Mouse (Mus musculus) kidney, postnatal 4 days (tissue): Measurements from ENCODE around the gene Qsox2.

Experiments used
- DNase-seq, 2 experiments: peaks; one replicate each; pipeline ENCODE4 v3.0.0; 2021; ENCODE audit warnings: mixed read lengths in 2 of 2

Gene Qsox2

GRCm38 (mm10) chr2:26223961-26224360 is 13.4 kb downstream of the Qsox2 start:
- no peak for DNase-seq

DNA sequence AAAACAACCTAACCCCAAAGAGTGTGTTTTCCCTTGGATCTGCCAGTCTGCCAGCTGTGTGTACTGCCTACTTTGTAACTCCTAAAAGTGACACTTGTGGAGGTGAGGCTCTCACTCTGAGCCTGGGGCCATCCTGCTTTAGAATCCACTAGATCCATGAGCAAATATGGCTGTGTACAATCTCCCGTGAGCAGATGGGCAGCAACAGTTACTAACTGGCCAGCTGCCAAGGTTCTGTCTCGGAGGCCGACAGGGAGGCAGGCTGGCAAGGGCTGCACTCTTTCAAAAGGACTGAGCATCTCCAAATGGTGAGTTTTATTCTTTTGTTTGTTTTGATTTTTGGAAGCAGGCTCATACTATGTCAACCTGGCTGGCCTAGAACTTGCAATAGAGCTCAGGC is 22.8 kb downstream of the Qsox2 start:
- DNase-seq = no peak

DNA sequence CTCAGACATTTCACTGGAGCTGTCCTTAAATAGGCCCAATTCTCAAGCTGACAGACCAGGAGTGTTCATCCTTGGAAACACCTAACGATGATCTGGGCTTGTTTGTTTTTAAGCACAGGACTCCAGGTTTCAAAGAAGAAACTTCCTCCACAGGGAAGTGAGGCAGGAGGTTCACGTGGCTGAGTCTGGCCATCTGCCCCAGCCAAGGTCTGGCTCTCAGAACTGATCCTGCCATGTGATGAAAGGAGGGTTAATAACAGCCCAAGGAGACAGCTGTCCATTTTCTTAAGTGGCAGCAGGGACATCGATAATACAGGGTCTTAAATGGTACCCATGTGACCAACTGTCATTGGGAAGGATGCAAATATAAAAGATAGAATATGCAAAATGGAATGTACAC is 27.8 kb downstream of the Qsox2 start:
- DNase-seq = no peak

GRCm38 (mm10) chr2:26208126-26208789 is 29.1 kb downstream of the Qsox2 start, which contains the start of gene Lhx3:
Lhx3 (minus strand) TSS chr2:26208289.
- DNase-seq = peak; percentile 98 to 99

GRCm38 (mm10) chr2:26207559-26207958 is 29.8 kb downstream of the Qsox2 start:
- no peak for DNase-seq

- no peak for DNase-seq
These were observed 31.6 kb downstream of the Qsox2 start for GRCm38 (mm10) chr2:26205761-26206160.

GRCm38 (mm10) chr2:26205126-26205525 is 32.2 kb downstream of the Qsox2 start:
- DNase-seq = peak; percentile 84

DNA sequence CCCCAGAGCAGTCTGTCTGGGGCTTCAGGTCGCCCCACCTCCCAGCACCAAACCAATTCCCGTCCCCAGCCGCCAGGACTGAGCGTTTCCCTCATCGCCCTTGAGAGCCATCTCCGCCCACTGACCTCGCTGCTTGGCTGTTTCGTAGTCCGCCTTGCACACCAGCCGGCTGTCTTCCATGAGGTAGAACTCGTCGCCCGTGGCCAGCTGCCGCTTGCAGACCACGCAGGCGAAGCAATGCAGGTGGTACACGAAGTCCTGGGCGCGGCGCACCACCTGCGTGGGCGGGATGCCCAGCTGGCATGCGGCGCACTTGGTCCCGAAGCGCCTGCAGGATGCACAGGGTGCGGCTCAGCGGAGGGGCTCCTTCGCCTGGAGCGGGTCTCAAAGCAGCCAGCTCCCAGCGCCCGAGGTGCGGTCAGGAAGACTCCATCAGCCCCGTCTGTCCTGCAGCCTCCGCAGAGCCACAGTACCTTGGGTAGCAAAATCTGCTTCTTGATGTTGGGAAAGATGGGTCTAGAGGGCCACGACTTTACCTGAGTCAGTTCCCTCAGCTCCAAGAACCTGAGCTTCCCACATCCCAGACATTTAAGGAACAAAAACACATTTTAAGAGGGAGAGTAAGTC is 34.4 kb downstream of the Qsox2 start:
- no peak for DNase-seq

DNA sequence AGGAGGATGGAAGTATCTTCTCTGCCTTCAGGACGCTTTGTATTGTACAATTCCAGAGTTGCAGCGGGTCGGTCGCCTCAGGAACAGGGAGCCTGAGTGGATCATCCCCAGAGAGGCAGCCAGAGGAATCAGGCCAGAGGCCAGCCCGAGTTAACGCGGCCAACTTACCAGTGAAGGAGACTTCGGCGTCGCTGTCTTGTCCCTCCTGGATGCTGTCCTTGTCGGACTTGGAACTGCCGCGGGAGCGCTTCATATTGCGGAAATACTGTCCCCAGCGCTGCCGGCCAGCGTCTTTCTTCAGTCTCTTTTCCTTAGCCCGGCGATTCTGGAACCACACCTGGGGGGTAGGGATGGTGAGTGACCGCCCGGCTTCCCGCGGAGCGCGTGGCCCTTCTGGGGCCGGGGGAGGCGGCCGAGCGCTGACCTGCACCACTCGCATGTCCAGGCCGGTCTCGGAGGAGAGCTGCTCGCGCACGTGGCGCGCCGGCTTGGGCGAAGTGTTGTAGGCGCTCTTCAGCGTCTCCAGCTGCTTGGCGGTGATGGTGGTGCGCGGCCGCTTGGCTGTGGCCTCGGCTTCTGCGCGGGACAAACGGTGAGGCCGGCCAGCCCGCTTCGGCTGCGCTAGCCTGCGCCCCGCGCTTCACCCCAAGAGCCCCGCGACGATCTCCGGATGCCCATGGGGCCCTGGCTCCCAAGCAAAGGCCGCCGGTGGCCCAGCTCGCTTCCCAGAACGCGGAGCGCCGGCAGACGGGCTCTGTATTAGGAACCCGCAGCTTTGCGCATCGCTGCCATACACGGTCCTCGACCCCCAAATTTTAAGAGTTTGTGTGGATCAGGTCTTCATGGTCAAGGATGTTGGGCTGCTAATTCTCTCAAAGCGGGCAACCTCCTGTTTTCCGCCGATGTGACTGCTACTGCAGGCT is 35.1 kb downstream of the Qsox2 start:
- peak in 1 of 2 experiments; percentile 34 for DNase-seq

DNA sequence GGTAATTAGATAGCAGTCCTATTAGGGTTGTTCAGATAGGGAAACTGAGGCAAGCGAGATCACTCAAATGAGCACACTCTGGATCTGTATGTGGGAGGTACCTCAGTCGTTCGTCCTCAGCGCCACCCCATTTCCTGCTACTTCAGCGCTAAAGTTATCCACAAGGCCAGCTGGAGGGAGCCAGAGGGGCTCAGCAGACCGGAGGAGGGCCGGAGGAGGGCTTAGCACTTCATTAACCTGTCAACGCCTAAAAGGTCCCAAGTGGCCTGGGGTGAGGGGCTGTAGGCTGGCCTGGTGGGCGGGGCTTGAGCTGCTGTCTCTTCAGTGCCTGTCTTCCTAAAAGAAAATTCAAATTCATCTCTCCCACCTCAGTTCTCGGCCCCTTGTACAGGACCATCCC is 38.8 kb downstream of the Qsox2 start:
- peak; percentile 33 to 41 for DNase-seq

GRCm38 (mm10) chr2:26194552-26195339 is 42.6 kb downstream of the Qsox2 start:
- DNase-seq = no peak

GRCm38 (mm10) chr2:26188517-26188916 is 48.8 kb downstream of the Qsox2 start:
- DNase-seq = no peak

DNA sequence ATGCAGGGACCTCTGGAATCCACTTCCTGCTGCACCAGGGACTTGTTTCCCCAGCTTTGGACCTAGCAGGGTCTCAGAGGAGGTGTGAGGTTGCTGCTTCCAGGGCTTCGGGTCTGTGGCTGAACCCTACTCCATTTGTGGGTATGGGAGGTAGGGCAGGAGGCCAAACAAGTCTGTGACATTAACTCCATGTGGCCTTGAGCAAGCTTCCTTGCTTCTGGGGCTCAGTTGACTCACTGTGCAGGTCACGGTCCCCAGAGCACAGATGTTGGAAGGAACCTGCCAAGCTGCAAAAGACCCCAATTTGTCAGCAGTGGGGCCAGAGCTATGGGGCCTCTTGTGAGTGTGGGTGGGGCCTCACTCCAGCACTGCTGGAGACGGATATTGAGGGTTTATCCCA is 53.0 kb downstream of the Qsox2 start:
- DNase-seq = no peak

DNA sequence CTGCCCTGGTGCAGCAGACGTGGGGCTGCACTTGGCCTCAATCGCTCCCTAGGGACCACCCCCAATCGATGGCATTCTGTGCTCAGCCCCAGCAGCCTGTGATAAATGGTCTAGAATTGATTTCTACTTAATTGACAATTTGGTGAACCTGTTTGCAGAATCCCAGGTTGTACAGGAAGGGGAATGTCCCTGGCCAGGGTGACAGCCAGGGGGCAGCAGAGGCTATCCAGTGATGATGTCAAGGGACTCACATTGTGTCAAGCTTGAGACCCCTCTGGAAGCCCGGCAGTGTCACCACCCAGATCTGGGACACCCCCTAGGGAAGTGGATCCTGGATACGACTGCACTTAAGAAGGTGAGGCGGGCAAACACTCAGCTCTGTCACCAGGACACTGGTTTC is 54.7 kb downstream of the Qsox2 start:
- DNase-seq = peak; percentile 78 to 80

- DNase-seq = no peak
These were observed 60.1 kb downstream of the Qsox2 start for GRCm38 (mm10) chr2:26177189-26177588.

DNA sequence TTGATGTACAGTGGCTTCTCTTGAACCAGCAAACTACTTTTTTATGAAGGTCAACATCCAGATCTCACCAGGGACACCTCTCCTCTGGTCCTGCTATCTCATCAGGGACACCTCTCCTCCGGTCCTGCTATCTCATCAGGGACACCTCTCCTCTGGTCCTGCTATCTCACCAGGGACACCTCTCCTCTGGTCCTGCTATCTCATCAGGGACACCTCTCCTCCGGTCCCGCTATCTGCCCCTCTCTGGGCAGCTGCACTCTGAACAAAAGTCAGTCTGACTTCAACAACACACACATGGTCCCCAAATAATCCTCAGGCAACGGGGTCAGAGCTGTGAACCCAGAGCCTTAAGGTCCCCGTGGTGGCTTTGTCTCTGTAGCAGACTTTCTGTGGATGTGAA is 60.6 kb downstream of the Qsox2 start:
- no peak for DNase-seq

GRCm38 (mm10) chr2:26175191-26175590 is 62.1 kb downstream of the Qsox2 start:
- no peak for DNase-seq

GRCm38 (mm10) chr2:26172166-26172565 is 65.2 kb downstream of the Qsox2 start:
- DNase-seq = no peak

- DNase-seq = no peak
These were observed 66.9 kb downstream of the Qsox2 start for GRCm38 (mm10) chr2:26170376-26170775.

DNA sequence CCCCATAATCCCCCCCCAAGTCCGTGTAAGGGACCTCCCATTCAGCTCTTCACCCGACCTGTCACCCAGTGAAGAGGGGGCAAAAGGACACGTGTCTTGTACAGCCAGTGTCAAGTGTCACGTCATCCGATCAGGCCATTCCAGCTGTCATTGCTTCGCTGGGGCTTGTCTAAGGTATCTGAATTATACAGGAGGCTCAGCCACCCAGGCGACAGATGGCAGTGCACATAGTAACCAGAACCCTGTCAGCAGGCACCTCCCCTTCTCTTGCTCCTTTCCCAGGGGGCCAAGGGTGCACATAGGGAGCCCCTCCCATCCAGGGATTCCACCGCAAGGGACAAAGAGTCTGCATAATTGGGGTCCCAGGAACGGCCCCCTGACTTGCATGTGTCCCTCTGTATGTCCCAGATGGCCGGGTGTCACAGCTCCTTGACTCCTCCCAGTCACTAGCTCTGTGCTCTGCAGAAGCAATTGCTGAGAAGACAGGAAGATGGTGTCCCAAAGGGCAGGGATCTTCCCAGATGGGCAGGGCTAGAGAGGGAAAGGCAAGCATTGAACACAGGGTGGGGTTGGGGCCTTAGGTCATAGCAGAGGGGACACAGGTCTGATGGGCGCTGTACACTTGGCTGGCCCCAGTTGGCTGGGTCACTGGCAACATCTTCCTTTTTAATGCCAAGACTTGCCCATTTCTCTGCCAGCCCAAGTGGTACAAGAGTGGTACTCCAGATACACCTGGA is 68.3 kb downstream of the Qsox2 start:
- no peak for DNase-seq

DNA sequence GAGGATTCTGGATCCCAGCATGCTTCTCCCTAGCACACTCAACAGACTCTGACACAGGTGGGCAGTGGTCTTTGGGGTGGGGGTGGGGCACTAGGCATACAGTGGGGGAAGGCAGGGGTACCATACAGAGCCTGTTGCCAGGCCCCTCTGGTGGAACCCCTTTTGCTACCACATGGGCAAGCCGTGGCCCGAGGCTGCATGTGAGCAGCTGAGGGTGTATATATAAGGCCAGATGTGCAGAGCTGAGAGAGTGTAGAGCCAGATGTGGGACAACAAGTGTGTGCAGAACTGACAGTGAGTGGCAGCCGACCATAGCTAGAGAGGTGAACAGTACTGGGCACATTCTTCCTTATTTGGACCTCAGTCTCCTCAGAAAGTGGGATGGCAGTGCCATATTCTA is 70.4 kb downstream of the Qsox2 start:
- DNase-seq = no peak
